Mouse (Mus musculus): ENCODE data around the gene Alox5ap. TPM values are rescaled to one million over a fixed set of nuclear protein-coding genes. Genes with fewer than 3 reads are reported as not detected.

Gene Alox5ap
- polyA plus RNA-seq, 1 experiment from 2014 or later, result 49.0 TPM

GRCm38 (mm10) chr5:149331407-149332143, 67.0 kb downstream of the Alox5ap start:
- H3K27ac ChIP-seq (ENCODE audit: low read length), result no peak overlapping the region

GRCm38 (mm10) chr5:149332787-149333186, 68.2 kb downstream of the Alox5ap start:
- no peaks in the 10 kb centered on the region for H3K36me3 ChIP-seq (ENCODE audit: control insufficient read depth, insufficient read depth)
- no peaks in the 10 kb centered on the region for H3K27me3 ChIP-seq (ENCODE audit: control insufficient read depth, insufficient read depth, low read depth, low read length)
- no peak overlapping the region for H3K4me3 ChIP-seq (ENCODE audit: low read depth, low read length)
- peaks cover 2% of the 10 kb centered on the region; the same call in 1 of the 2 replicates for H3K4me1 ChIP-seq (ENCODE audit: control insufficient read depth, low read depth, low read length)
- 31% methylated on average over 4 of the region's 4 CpGs for WGBS (ENCODE audit: insufficient replicate concordance)
- H3K9me3 ChIP-seq (replicated peaks; ENCODE audit: control insufficient read depth, low read length), result no peaks in the 10 kb centered on the region
- H3K4me2 ChIP-seq (ENCODE audit: low read depth, low read length), result no peak overlapping the region
- 0 out of 2 replicates have a peak, but pooled peaks have one; percentile 30 for ATAC-seq (ENCODE audit: low read depth)
- H3K27ac ChIP-seq (ENCODE audit: low read length), result no peak overlapping the region
- H3K9ac ChIP-seq (ENCODE audit: low read depth, low read length), result no peak overlapping the region

More at GRCm38 (mm10) chr5:149331407-149332143, 67.0 kb downstream of the Alox5ap start:
- Histone ChIP-seq H3K27me3 (ENCODE audit: control insufficient read depth, insufficient read depth, low read depth, low read length) (no peaks in the 10 kb centered on the region), H3K9me3 (replicated peaks; ENCODE audit: control insufficient read depth, low read length) (no peaks in the 10 kb centered on the region), H3K36me3 (ENCODE audit: control insufficient read depth, insufficient read depth) (no peaks in the 10 kb centered on the region), H3K4me2 (ENCODE audit: low read depth, low read length) (no peak overlapping the region), H3K4me3 (ENCODE audit: low read depth, low read length) (no peak overlapping the region), H3K4me1 (ENCODE audit: control insufficient read depth, low read depth, low read length) (peaks cover 2% of the 10 kb centered on the region; the same call in 1 of the 2 replicates), H3K9ac (ENCODE audit: low read depth, low read length) (no peak overlapping the region)
- ATAC-seq (ENCODE audit: low read depth), result no peak
- 69% methylated on average over 10 of the region's 10 CpGs for WGBS (ENCODE audit: insufficient replicate concordance)

DNA sequence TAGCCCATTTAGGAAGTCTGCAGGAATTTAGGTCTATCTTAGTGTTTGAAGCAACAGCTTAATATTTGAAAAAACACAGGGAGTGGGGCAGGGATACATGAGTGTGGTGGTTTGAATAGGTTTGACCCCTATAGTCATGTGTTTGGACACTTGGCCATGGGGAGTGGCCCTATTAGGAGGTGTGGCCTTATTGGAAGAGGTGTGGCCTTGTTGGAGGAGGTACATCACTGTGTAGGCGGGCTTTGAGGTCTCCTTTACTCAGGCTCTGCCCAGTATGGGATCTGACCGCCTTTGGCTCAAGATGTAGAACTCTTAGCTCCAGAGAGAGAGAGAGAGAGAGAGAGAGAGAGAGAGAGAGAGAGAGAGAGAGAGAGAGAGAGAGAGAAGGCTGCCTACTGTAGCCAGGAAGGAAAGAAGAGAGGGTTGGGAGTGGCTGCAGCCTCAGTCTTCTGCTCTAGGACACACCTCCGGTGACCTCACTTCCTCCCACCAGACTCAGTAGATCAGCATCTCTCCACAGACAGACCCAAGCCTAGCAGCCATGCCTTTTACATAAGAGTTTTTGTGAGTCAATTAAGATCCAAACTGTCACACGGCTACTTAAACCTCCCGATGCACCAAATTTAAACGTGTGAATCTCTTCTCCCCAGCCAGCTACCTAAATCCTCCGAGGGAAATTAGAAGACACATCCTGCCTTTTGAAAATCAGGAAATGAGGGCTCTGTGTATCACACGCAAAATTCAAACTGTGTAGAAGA, 69.6 kb downstream of the Alox5ap start:
- Histone ChIP-seq H3K4me3 (ENCODE audit: low read depth, low read length) (no peak overlapping the region), H3K4me1 (ENCODE audit: control insufficient read depth, low read depth, low read length) (peaks cover 2% of the 10 kb centered on the region; the same call in 1 of the 2 replicates), H3K27ac (ENCODE audit: low read length) (no peak overlapping the region), H3K9me3 (replicated peaks; ENCODE audit: control insufficient read depth, low read length) (no peaks in the 10 kb centered on the region), H3K27me3 (ENCODE audit: control insufficient read depth, insufficient read depth, low read depth, low read length) (no peaks in the 10 kb centered on the region), H3K4me2 (ENCODE audit: low read depth, low read length) (no peak overlapping the region), H3K9ac (ENCODE audit: low read depth, low read length) (no peak overlapping the region), H3K36me3 (ENCODE audit: control insufficient read depth, insufficient read depth) (no peaks in the 10 kb centered on the region)
- ATAC-seq (ENCODE audit: low read depth), result no peak
- WGBS (ENCODE audit: insufficient replicate concordance), result 76% methylated on average over 8 of the region's 8 CpGs

- WGBS (ENCODE audit: insufficient replicate concordance), result 72% methylated on average over 12 of the region's 12 CpGs
- no peak for ATAC-seq (ENCODE audit: low read depth)
- Histone ChIP-seq H3K9ac (ENCODE audit: low read depth, low read length) (no peak overlapping the region), H3K36me3 (ENCODE audit: control insufficient read depth, insufficient read depth) (no peaks in the 10 kb centered on the region), H3K27ac (ENCODE audit: low read length) (no peak overlapping the region), H3K9me3 (replicated peaks; ENCODE audit: control insufficient read depth, low read length) (no peaks in the 10 kb centered on the region), H3K4me3 (ENCODE audit: low read depth, low read length) (no peak overlapping the region), H3K27me3 (ENCODE audit: control insufficient read depth, insufficient read depth, low read depth, low read length) (no peaks in the 10 kb centered on the region), H3K4me2 (ENCODE audit: low read depth, low read length) (no peak overlapping the region), H3K4me1 (ENCODE audit: control insufficient read depth, low read depth, low read length) (peaks cover 2% of the 10 kb centered on the region; the same call in 1 of the 2 replicates)
These were observed 70.4 kb downstream of the Alox5ap start for GRCm38 (mm10) chr5:149335009-149335408.

DNA sequence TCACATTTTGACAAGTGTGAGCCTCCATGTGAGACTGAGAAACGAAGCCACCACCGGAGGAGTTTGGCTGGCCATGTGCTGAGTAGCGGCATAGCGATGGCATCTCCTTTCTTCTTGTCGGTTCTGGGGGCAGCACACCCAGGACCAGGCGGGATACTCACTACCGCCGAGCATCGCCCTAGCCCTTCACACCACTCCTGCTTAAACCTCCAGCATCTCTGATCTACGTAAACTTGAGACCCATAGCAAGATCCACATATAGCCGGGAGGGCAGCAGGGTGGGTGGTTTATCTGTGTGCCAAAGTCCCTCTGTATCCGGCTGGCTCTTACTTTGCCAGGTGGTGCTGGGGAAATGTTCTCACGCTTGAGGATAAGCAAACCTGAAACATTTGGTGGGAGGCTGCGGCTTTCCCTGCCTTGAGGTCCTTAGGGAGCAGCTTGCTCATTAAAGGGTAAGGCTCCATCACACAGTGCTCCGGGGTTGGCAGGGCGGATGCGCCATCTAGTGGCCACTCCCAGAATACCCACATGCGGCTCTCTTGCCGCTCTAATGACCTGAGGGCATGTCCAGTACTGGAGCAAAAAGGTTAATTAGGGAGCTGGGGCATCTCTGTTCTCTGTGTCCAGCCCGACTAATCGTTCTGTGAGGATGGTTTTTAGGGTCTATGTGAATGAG, 71.1 kb downstream of the Alox5ap start:
- Histone ChIP-seq H3K9ac (ENCODE audit: low read depth, low read length) (no peak overlapping the region), H3K27ac (ENCODE audit: low read length) (no peak overlapping the region), H3K9me3 (replicated peaks; ENCODE audit: control insufficient read depth, low read length) (no peaks in the 10 kb centered on the region), H3K4me1 (ENCODE audit: control insufficient read depth, low read depth, low read length) (peaks cover 2% of the 10 kb centered on the region; the same call in 1 of the 2 replicates), H3K27me3 (ENCODE audit: control insufficient read depth, insufficient read depth, low read depth, low read length) (no peaks in the 10 kb centered on the region), H3K4me2 (ENCODE audit: low read depth, low read length) (no peak overlapping the region), H3K4me3 (ENCODE audit: low read depth, low read length) (no peak overlapping the region), H3K36me3 (ENCODE audit: control insufficient read depth, insufficient read depth) (no peaks in the 10 kb centered on the region)
- 45% methylated on average over 21 of the region's 21 CpGs for WGBS (ENCODE audit: insufficient replicate concordance)
- ATAC-seq (ENCODE audit: low read depth), result 0 out of 2 replicates have a peak, but pooled peaks have one; percentile 50

GRCm38 (mm10) chr5:149337148-149337547, 72.6 kb downstream of the Alox5ap start:
- H3K4me3 ChIP-seq (ENCODE audit: low read depth, low read length), result no peak overlapping the region
- peaks cover 2% of the 10 kb centered on the region; the same call in 1 of the 2 replicates for H3K4me1 ChIP-seq (ENCODE audit: control insufficient read depth, low read depth, low read length)
- H3K9me3 ChIP-seq (replicated peaks; ENCODE audit: control insufficient read depth, low read length), result no peaks in the 10 kb centered on the region
- ATAC-seq (ENCODE audit: low read depth), result no peak
- no peak overlapping the region for H3K27ac ChIP-seq (ENCODE audit: low read length)
- no peaks in the 10 kb centered on the region for H3K27me3 ChIP-seq (ENCODE audit: control insufficient read depth, insufficient read depth, low read depth, low read length)
- H3K9ac ChIP-seq (ENCODE audit: low read depth, low read length), result no peak overlapping the region
- WGBS (ENCODE audit: insufficient replicate concordance), result 78% methylated on average over 10 of the region's 10 CpGs
- H3K4me2 ChIP-seq (ENCODE audit: low read depth, low read length), result no peak overlapping the region
- no peaks in the 10 kb centered on the region for H3K36me3 ChIP-seq (ENCODE audit: control insufficient read depth, insufficient read depth)

Small RNA genes within 50 kb of the gene (microRNA-seq; reads per million reads assigned to microRNA genes)
- gene Gm24105, result not detected

Other genes starting within 250 kb of the Alox5ap start
- gene Uspl1, start 80.4 kb upstream of the Alox5ap start, polyA plus RNA-seq (2015; fragmentation: Nextera tagmentation; extraction: Ambion mirVana), result 16.1 and 17.2 TPM in 2 replicates
- gene Hmgb1, start 80.3 kb upstream of the Alox5ap start, polyA plus RNA-seq (2015; fragmentation: Nextera tagmentation; extraction: Ambion mirVana), result 379 and 433 TPM in 2 replicates
- gene Medag, start 147.0 kb downstream of the Alox5ap start, polyA plus RNA-seq (2015; fragmentation: Nextera tagmentation; extraction: Ambion mirVana), result 0.13 and 0.19 TPM in 2 replicates
- gene Tex26, start 174.9 kb downstream of the Alox5ap start, polyA plus RNA-seq (2015; fragmentation: Nextera tagmentation; extraction: Ambion mirVana), result not detected in 2 replicates